Comparison of ENCODE assay signal across 25 mouse cellular contexts in genomic region chr2:29558561-29558960, GRCm38 (mm10).
A peak's percentile ranks its signal among the peaks of the same experiment; 100 is the strongest.
DNase-seq lines count a peak whose midpoint lies in the region; ATAC-seq and TF ChIP-seq lines count a peak whose summit lies in the region.
"Had no signal": no experiment of that assay in that cellular context is flagged by ENCODE, and none has a peak within 500 bp of the region (broad histone marks: within the 10 kb centered on the region; RNA-seq: fewer than 3 reads in every experiment).

No protein-coding gene starts in this region.

- TF ChIP-seq CTCF in heart, adult 2 months (IDR thresholded peaks at IDR 0.05), result no peak

- peak; percentile 48 for DNase-seq in cerebellum, postnatal 10 days
- DNase-seq in cerebellum, adult 8-10 months, result no peak
- DNase-seq in heart, adult 2 months, result peak; percentile 32 to 55
- DNase-seq in heart, postnatal 10 days, result peak; percentile 49 to 58
- no peak for DNase-seq in limb, embryonic 10.5 days (ENCODE audit: low spot score)
- DNase-seq: adrenal gland, postnatal 10 days; B cell, adult 2 months; cerebellum, adult 11-12 months; cerebellum, adult 9-10 months; cerebellum, postnatal 25 days; forebrain, postnatal 0 days; gastrocnemius, adult 2 months; gastrocnemius, postnatal 14 days; kidney, adult 18-20 months had no signal

- H3K27ac ChIP-seq in heart, adult 2 months, result no peak overlapping the region
- no peak overlapping the region for H3K27ac ChIP-seq in heart, embryonic 11.5 days (ENCODE audit: low read depth, low read length)
- H3K27ac ChIP-seq in limb, embryonic 10.5 days, result no peak overlapping the region
- H3K27ac ChIP-seq: embryonic facial prominence, embryonic 12.5 days; embryonic facial prominence, embryonic 15.5 days; gastrocnemius, adult 2 months; heart, embryonic 15.5 days; hindbrain, embryonic 14.5 days; hindbrain, postnatal 0 days had no signal

- no peak for ATAC-seq in heart, embryonic 11.5 days (replicated peaks; ENCODE audit: insufficient number of reproducible peaks, low FRiP score, low TSS enrichment)
- ATAC-seq: forebrain, embryonic 14.5 days; forebrain, postnatal 0 days; hindbrain, postnatal 0 days; inflammation-experienced regulatory T-cells, adult 6 months; intestine, embryonic 16.5 days; Patski had no signal

- no peak for TF ChIP-seq POLR2A in heart, adult 2 months (IDR thresholded peaks at IDR 0.05; ENCODE audit: insufficient read depth, low read depth, low read length)

- no peaks in the 10 kb centered on the region for H3K79me2 ChIP-seq in heart, adult 2 months (replicated peaks; ENCODE audit: control insufficient read depth, insufficient read depth, low read length)

- WGBS in heart, adult 2 months, result 57% methylated on average over 6 of the region's 6 CpGs
- 85% methylated on average over 6 of the region's 6 CpGs for WGBS in heart, embryonic 11.5 days (ENCODE audit: insufficient replicate concordance)
- 87% methylated on average over 6 of the region's 6 CpGs for WGBS in limb, embryonic 10.5 days

- H3K36me3 ChIP-seq in heart, adult 2 months (ENCODE audit: control insufficient read depth, insufficient read depth, low read length), result no peaks in the 10 kb centered on the region
- H3K36me3 ChIP-seq in heart, embryonic 11.5 days (ENCODE audit: control insufficient read depth, insufficient read depth, low read length), result no peaks in the 10 kb centered on the region
- no peaks in the 10 kb centered on the region for H3K36me3 ChIP-seq in limb, embryonic 10.5 days
- H3K36me3 ChIP-seq: embryonic facial prominence, embryonic 12.5 days; embryonic facial prominence, embryonic 15.5 days; G1E; heart, embryonic 15.5 days had no signal

- intact Hi-C loops in heart, adult 2 months (cut with DNase I), result loop anchor here (10.0 kb wide), 1 partner anchor 214 kb away; the partner anchor contains the start of gene Med27
- intact Hi-C loops in heart, postnatal 10 days (cut with DNase I), result no loop called here

- H3K9ac ChIP-seq in heart, adult 2 months (ENCODE audit: low read depth, low read length), result no peak overlapping the region
- H3K9ac ChIP-seq in heart, embryonic 11.5 days (ENCODE audit: low read depth, low read length), result no peak overlapping the region
- H3K9ac ChIP-seq: embryonic facial prominence, embryonic 12.5 days; embryonic facial prominence, embryonic 15.5 days; forebrain, postnatal 0 days; heart, embryonic 15.5 days; hindbrain, embryonic 14.5 days had no signal

- H3K4me2 ChIP-seq in heart, embryonic 11.5 days, result no peak overlapping the region
- H3K4me2 ChIP-seq: embryonic facial prominence, embryonic 12.5 days; embryonic facial prominence, embryonic 15.5 days; heart, embryonic 15.5 days; hindbrain, embryonic 14.5 days had no signal

- H3K9me3 ChIP-seq in heart, embryonic 11.5 days (replicated peaks; ENCODE audit: control insufficient read depth, low read length), result no peaks in the 10 kb centered on the region
- no peaks in the 10 kb centered on the region for H3K9me3 ChIP-seq in limb, embryonic 10.5 days (replicated peaks)
- H3K9me3 ChIP-seq: embryonic facial prominence, embryonic 12.5 days; embryonic facial prominence, embryonic 15.5 days; G1E; heart, embryonic 15.5 days had no signal

- H3K27me3 ChIP-seq in heart, adult 2 months (ENCODE audit: control insufficient read depth, insufficient read depth, low read length), result no peaks in the 10 kb centered on the region
- H3K27me3 ChIP-seq in heart, embryonic 11.5 days (ENCODE audit: control insufficient read depth, insufficient read depth, low read length), result no peaks in the 10 kb centered on the region
- no peaks in the 10 kb centered on the region for H3K27me3 ChIP-seq in limb, embryonic 10.5 days (ENCODE audit: low read depth, poor library complexity, severe bottlenecking)
- H3K27me3 ChIP-seq: embryonic facial prominence, embryonic 12.5 days; embryonic facial prominence, embryonic 15.5 days; heart, embryonic 15.5 days had no signal

- TF ChIP-seq EP300 in heart, adult 2 months (IDR thresholded peaks at IDR 0.05; ENCODE audit: insufficient read depth, low read depth, low read length), result 0 out of 2 replicates have a peak, but pooled peaks have one; percentile 44

- no peak overlapping the region for H3K4me3 ChIP-seq in heart, adult 2 months
- H3K4me3 ChIP-seq in heart, embryonic 11.5 days (ENCODE audit: low read depth, low read length), result no peak overlapping the region
- H3K4me3 ChIP-seq in limb, embryonic 10.5 days, result no peak overlapping the region
- H3K4me3 ChIP-seq: embryonic facial prominence, embryonic 12.5 days; embryonic facial prominence, embryonic 15.5 days; gastrocnemius, adult 2 months; heart, embryonic 15.5 days had no signal

- no peaks in the 10 kb centered on the region for H3K4me1 ChIP-seq in heart, adult 2 months (ENCODE audit: control insufficient read depth, insufficient read depth, low read length)
- no peaks in the 10 kb centered on the region for H3K4me1 ChIP-seq in heart, embryonic 11.5 days (ENCODE audit: control insufficient read depth, insufficient read depth, low read length)
- H3K4me1 ChIP-seq in limb, embryonic 10.5 days, result peaks cover 2% of the 10 kb centered on the region
- H3K4me1 ChIP-seq: embryonic facial prominence, embryonic 12.5 days; embryonic facial prominence, embryonic 15.5 days; heart, embryonic 15.5 days had no signal

Comparison
In these comparisons a context has a peak if more than half of its experiments do, and no peak if none do; other contexts are left out.
1. DNase-seq: peak in cerebellum, postnatal 10 days (2 of 2), heart, adult 2 months (2 of 2) and heart, postnatal 10 days (2 of 2); none in cerebellum, adult 8-10 months (single experiment) and limb, embryonic 10.5 days (single experiment).